In genomic region chr5:147748081-147748581, GRCm38 (mm10) we compare ENCODE assay signal across 7 mouse cellular contexts. TPM values are rescaled to one million over a fixed set of nuclear protein-coding genes. Genes with fewer than 3 reads are reported as not detected.
A peak's percentile ranks its signal among the peaks of the same experiment; 100 is the strongest.
DNase-seq lines count a peak whose midpoint lies in the region; ATAC-seq and TF ChIP-seq lines count a peak whose summit lies in the region.

No protein-coding gene starts in this region.

- no peaks in the 10 kb centered on the region for H3K27me3 ChIP-seq in Patski
- H3K27me3 ChIP-seq in forebrain, postnatal 0 days (ENCODE audit: insufficient read depth, low read length): peaks cover 25% of the 10 kb centered on the region
- peaks cover 76% of the 10 kb centered on the region for H3K27me3 ChIP-seq in hindbrain, embryonic 10.5 days (ENCODE audit: insufficient read depth, poor library complexity, severe bottlenecking)

- no peak overlapping the region for H3K4me3 ChIP-seq in forebrain, postnatal 0 days (ENCODE audit: low read depth, low read length)
- H3K4me3 ChIP-seq in hindbrain, embryonic 10.5 days: peak overlapping the region; percentile 39

- no peak overlapping the region for H3K27ac ChIP-seq in forebrain, postnatal 0 days (ENCODE audit: low read depth, low read length)
- H3K27ac ChIP-seq in hindbrain, embryonic 10.5 days: no peak overlapping the region

- WGBS in forebrain, postnatal 0 days: 4% methylated on average over 15 of the region's 15 CpGs
- WGBS in hindbrain, embryonic 10.5 days: 1% methylated on average over 15 of the region's 15 CpGs

- DNase-seq in Patski (ENCODE audit: low read depth, low spot score): no peak
- DNase-seq in adrenal gland, postnatal 36 days: peak; percentile 79 to 80
- peak; percentile 42 for DNase-seq in forebrain, postnatal 0 days
- DNase-seq in hindbrain, embryonic 10.5 days (ENCODE audit: low spot score): peak; percentile 58
- DNase-seq in layer of hippocampus, postnatal 14 days (ENCODE audit: low spot score in 2 of 2): peak; percentile 34 to 53
- no peak for DNase-seq in frontal cortex, postnatal 36 days (ENCODE audit: low spot score in 2 of 2)

- in situ Hi-C loops in Patski (cut with MboI; ENCODE audit: low pct_unique_long_range_greater_than_20kb): no loop called here

- CTCF ChIA-PET in Patski (lab: Charles Lee): interaction anchor here (1.0 to 1.5 kb wide), 4 partner anchors 10 to 23 kb away, joined by 3 to 4 read pairs (median 4); partner anchors contain the start of gene Flt1

- H3K4me2 ChIP-seq in forebrain, postnatal 0 days (ENCODE audit: low read depth): peak overlapping the region; percentile 9; the same call in 1 of the 2 replicates

- 0 out of 2 replicates have a peak, but pooled peaks cover 5% of the 10 kb centered on the region for H3K4me1 ChIP-seq in forebrain, postnatal 0 days (ENCODE audit: insufficient read depth)
- peaks cover 35% of the 10 kb centered on the region for H3K4me1 ChIP-seq in hindbrain, embryonic 10.5 days (replicated peaks)

- no peak for TF ChIP-seq CTCF in Patski (IDR thresholded peaks at IDR 0.05)
- no peak for TF ChIP-seq CTCF in forebrain, postnatal 0 days (IDR thresholded peaks at IDR 0.05; ENCODE audit: low read depth)

- H3K9me3 ChIP-seq in forebrain, postnatal 0 days (ENCODE audit: low read length): no peaks in the 10 kb centered on the region
- no peaks in the 10 kb centered on the region for H3K9me3 ChIP-seq in hindbrain, embryonic 10.5 days

- POLR2A ChIA-PET in Patski (lab: Charles Lee): interaction anchor here (0.6 kb wide), 2 partner anchors 20 to 321 kb away, joined by 3 read pairs; no protein-coding TSS in a partner anchor

- no peak overlapping the region for H3K9ac ChIP-seq in forebrain, postnatal 0 days

- H3K36me3 ChIP-seq in forebrain, postnatal 0 days (ENCODE audit: insufficient read depth): no peaks in the 10 kb centered on the region
- H3K36me3 ChIP-seq in hindbrain, embryonic 10.5 days: no peaks in the 10 kb centered on the region

- ATAC-seq in Patski: peak; percentile 76
- ATAC-seq in forebrain, postnatal 0 days: no peak
- peak; percentile 86 for ATAC-seq in megakaryocyte, adult 5-6 weeks (ENCODE audit: poor library complexity, severe bottlenecking)

RNA-seq across cellular contexts. Expression of gene Flt1, which starts 22.3 kb away (rescaled TPM):
- 14.7 TPM for polyA plus RNA-seq in Patski (2021)
- total RNA-seq in adrenal gland, postnatal 36 days (2021): 10 to 100 TPM; 42.8 to 92.8 TPM
- 8.5 and 11.6 TPM in 2 replicates for total RNA-seq in forebrain, postnatal 0 days (2014; rRNA removed)
- polyA plus RNA-seq in forebrain, postnatal 0 days (2015; fragmentation: Nextera tagmentation; extraction: Ambion mirVana): 6.4 and 10.1 TPM in 2 replicates
- 11.8 and 13.0 TPM in 2 replicates for polyA plus RNA-seq in hindbrain, embryonic 10.5 days (2016; fragmentation: Nextera tagmentation; extraction: Ambion mirVana)
- 10 to 100 TPM; 28.4 to 30.1 TPM for total RNA-seq in layer of hippocampus, postnatal 14 days (2021)
- 2.1 and 2.3 TPM in 2 replicates for total RNA-seq in megakaryocyte, adult 5-6 weeks (2015)
- 2.9 and 5.3 TPM in 2 replicates for total RNA-seq in megakaryocyte, adult 5-6 weeks (2017)

Comparison
In these comparisons a context has a peak if more than half of its experiments do, and no peak if none do; other contexts are left out.
1. DNase-seq: peak in adrenal gland, postnatal 36 days (2 of 2), forebrain, postnatal 0 days (single experiment), hindbrain, embryonic 10.5 days (single experiment) and layer of hippocampus, postnatal 14 days (2 of 2); none in Patski (single experiment) and frontal cortex, postnatal 36 days (0 of 2).